Mouse (Mus musculus): ENCODE measurements around the gene Mpv17.

The Mpv17 gene

DNA sequence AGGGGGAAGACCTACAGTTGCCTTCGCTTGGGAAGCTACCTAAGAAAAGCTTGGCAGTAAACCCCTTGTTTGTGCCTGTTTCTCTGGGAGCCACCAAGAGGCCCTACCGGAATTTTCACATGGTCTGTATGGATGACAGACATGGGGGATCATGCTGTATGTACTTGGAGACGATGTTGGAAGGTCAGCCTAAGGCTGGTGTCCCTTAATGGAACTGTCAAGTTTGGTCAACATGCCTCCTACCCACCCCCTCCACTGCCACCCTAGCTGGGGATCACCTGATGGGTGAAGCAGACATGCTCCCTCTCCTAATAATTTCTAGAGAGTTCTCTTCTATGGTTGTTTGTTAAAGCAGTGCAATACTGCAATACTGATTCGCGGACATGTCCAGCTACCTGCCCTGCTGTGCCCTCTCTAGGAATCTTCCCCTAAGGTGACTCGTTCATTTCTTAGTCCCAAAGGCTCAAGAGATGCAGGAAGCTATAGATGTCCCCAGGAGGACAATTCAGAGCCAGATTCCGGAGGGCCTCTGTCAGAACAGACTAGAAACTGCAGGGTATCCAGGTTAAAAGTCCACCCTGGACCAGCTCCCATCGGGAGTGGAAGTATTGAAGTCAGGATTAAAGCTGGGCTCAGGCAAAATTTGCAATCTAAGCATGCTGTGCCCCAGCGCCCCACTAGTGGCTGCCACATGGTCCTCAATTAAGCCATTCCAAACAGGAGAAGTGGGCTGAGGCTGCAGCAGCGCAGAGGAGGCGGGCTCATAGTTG lies 58.2 kb downstream of the Mpv17 start:
- no peak for DNase-seq (ENCODE audit: low read depth, low spot score)
- no peaks in the 10 kb centered on the region; the same call in 1 of the 2 replicates for H3K27me3 ChIP-seq (ENCODE audit: control insufficient read depth, insufficient read depth, low read length, poor library complexity, severe bottlenecking)
- H3K36me3 ChIP-seq (ENCODE audit: control insufficient read depth, insufficient read depth, low read length, poor library complexity, severe bottlenecking): no peaks in the 10 kb centered on the region

DNA sequence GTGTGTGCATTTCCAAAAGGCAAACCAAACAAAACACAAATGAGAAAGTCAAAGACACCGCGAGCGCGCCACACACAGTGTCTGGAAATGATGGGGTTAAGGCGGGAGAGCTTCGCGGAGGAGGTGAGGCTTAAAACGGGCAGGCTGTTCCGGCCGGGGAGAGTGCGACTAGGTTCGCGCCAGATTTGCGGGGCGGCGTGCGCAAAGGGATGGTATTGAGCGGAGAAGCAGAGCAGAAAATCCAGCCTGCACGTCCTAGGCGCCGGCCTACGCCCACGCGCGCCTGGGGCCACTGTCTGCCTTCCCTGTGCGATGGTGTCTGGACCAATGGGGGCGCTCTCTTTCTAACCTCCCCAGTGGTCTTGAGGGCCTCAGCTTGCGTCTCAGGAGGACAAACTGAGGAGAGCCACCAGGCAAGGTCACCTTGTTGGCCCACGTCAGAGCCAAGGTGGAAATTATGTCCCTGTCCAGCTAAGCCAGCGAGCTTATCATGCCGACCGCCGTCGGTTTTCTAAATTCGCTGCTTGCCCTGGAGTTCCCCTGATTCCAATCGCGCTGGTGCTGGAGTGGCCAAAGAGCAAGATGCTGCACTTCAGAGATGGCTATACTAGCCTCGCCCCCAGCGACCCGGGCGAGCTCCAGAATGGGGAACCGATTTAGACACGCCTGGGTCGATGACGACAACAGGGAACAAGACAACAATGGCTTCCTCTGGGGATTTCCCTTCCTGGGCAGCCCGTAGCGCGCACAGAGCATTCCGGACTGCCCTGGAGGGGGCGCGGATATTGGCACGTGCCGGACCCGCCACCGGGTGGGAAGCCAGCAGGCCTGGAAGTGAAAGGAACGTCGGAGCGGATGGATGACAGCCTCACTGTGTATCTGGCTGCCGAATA lies 59.0 kb downstream of the Mpv17 start:
- Histone ChIP-seq H3K36me3 (ENCODE audit: control insufficient read depth, insufficient read depth, low read length, poor library complexity, severe bottlenecking) (no peaks in the 10 kb centered on the region), H3K27me3 (ENCODE audit: control insufficient read depth, insufficient read depth, low read length, poor library complexity, severe bottlenecking) (no peaks in the 10 kb centered on the region; the same call in 1 of the 2 replicates)
- peak; percentile 90 for DNase-seq (ENCODE audit: low read depth, low spot score)

DNA sequence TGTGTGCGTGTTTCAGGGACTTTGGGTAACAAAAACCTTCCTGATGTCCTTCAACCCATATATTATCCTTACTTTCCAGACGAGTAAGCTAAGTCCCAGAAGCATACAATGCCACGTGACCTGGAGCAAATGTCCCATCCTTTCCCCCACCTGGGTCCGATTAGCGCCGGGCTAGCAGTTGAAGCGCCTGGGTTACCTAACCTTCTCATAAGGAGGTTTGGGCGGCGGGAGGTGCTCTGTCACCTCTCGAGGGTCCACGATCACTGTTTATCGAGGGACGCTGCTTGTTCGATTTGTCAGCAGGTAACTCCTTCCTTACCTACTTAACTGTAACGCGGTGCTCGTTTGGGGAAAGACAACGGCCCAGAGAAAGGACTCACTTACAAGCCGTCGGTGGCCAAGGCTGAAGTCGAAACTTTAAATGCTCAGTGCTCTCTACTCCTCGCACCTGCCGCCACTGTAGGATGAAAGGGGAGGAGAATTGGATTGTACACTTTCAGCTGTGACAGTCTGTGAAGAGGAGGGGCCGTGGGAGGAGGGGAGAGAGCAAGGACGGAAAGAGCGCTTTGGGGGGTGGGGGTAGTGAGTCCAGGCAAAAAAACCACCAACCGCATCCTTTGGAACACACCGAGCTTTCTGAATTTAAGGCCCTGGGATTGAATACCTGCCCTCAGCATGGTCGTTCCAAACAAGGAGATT lies 59.8 kb downstream of the Mpv17 start:
- peak; percentile 38 for DNase-seq (ENCODE audit: low read depth, low spot score)
- H3K27me3 ChIP-seq (ENCODE audit: control insufficient read depth, insufficient read depth, low read length, poor library complexity, severe bottlenecking): no peaks in the 10 kb centered on the region; the same call in 1 of the 2 replicates
- no peaks in the 10 kb centered on the region for H3K36me3 ChIP-seq (ENCODE audit: control insufficient read depth, insufficient read depth, low read length, poor library complexity, severe bottlenecking)

DNA sequence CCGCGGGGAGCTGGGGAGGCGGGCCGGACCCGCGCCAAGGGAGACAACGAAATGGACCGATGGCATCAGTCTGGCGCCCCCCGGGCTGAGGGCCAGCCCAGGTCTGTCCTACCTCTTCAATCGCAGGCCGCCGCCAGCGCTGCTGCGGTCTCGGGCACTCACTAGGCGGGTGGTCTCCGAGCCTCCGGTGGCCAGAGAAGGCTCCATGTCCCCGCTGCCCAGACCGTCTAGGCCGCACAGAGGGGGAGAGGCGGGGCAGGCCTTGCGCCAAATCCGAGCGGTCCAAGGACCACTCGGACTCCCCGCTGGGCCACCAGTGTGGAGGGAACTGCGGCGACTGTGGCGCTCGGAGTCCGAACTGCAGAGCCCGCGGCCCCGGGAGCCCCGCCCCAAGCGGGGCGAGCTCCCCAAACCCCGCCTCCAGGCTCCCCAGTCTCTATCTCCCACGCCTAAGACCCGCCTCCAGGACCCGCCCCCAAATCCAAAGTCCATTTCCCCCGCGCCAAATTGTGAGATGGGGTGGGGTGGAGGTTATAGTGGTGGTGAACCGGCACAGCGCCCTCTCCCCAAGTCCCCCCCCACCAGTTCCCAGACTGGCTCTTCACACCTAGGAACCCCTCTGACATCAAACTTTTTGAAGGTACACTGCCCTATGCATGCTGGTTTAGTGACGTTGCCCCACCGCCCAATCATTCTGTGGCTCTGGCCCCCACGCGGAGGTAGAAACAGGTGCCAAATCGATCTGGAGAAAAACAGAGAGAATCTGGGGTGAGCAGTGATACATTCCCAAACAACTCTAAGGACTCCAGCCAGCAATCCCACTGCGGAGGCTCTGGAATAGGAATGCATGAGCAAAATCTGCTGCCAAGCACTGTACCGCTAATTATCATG lies 60.7 kb downstream of the Mpv17 start:
- DNase-seq (ENCODE audit: low read depth, low spot score): peak; percentile 45
- H3K27me3 ChIP-seq (ENCODE audit: control insufficient read depth, insufficient read depth, low read length, poor library complexity, severe bottlenecking): no peaks in the 10 kb centered on the region; the same call in 1 of the 2 replicates
- no peaks in the 10 kb centered on the region for H3K36me3 ChIP-seq (ENCODE audit: control insufficient read depth, insufficient read depth, low read length, poor library complexity, severe bottlenecking)

DNA sequence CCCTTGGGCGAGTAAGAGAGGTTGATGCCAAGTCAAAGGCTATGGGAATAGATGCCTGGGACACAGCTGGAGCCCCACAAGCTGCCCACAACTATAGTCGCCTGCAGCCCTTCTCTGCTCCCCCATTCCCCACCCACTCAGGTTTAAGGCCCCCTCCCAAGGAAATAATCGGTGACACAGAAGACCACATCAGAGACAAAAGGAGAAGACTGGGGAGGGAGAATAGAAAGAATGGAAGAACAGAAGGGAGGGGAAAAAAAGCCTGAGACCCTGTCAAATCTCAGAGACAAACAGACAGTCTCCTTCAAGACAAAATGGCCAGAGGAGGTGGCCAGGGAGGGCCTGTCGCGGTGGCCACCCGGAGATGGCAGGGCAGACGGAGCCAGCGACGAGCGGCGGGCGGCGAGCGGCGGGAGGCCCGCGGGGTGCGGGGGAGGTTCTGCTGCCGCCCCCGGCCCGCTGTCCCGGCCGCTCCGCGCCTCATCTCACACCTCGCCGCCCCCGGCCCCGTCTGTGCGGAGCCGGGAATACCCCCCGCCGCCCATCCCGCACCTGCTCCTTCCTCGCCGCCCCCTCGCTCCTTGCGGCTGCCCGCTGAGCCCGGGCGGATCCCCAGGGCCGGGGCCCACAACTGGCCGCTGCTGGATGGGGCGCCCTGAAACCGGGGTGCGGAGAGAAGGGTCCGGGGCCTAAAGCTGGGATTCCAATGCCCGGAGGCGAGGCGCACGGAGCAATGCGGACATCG lies 61.6 kb downstream of the Mpv17 start:
- no peaks in the 10 kb centered on the region for H3K36me3 ChIP-seq (ENCODE audit: control insufficient read depth, insufficient read depth, low read length, poor library complexity, severe bottlenecking)

More for the DNA sequence above, 61.6 kb downstream of the Mpv17 start:
- no peaks in the 10 kb centered on the region; the same call in 1 of the 2 replicates for H3K27me3 ChIP-seq (ENCODE audit: control insufficient read depth, insufficient read depth, low read length, poor library complexity, severe bottlenecking)
- no peak for DNase-seq (ENCODE audit: low read depth, low spot score)
